Mouse (Mus musculus) thymus, adult 18-20 months (tissue): ENCODE data around the gene Ddx58.
A peak's percentile ranks its signal among the peaks of the same experiment; 100 is the strongest.

Experiments
- DNase-seq, 2 experiments: peaks; one replicate each; pipeline ENCODE4 v3.0.0; 2022; ENCODE audit warnings: mixed read lengths in 2 of 2

Gene Ddx58

DNA sequence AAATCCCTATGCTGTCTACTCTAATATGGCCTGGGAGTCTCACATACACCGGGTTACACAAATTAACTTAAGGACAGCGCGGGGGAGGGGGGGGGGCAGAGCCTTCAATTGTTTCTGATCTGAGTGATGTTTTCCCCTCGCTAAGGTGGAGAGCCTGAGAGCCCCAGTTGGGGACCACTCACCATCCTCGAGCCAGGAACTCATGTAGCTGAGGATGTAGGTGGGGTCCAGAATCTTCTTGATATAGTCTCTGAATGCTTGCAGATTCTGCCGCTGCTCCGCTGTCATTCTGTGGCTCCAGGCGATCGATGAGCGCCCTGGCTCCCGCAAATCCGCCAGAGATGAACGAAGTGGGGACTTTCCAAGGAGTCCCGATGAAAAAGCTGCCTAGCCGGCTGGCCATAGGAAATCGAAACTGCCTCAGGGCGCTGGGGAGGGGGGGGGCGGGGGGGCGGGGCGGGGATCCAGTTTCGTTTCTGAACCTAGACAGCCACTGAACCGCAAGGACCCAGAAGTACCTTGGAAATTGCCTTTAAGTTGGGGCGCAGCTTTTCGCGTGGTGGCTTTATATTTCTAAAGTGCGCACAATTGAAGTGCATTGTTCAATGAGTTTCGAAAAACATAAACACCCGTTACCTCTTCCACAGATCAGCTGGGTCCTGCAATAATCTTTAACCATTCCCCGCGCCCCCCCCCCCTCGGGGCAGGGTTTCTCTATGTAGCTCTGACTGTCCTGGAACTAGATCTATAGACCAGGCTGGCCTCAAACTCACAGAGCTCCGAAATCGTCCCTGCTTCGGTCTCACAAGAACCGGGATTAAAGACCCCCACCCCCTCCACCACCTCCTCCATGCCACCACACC, at the start of gene Ddx58:
TSS of gene Ddx58 (minus strand) at position 420 of the 863 bp plus-strand sequence.
- DNase-seq = peak in 1 of 2 experiments; percentile 16

DNA sequence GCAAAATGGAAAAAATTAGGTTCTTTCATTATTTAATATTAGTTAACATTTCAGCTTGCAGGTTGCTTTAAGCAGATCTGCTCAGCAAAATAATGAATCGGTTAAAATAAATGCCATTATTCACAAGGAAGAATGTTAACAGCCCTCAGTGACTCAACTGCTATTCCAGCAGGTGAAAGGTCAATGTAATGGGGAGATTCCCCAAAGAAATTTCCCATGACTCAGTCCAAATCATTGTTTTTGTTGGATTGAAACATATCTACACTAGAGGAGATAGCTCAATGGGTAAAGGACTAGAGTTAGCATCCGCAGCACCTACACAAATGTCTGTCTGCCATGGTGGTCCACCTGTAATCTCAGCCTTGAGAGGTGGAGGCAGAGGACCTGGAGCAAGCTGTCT, 49.4 kb upstream of the Ddx58 start:
- no peak for DNase-seq

DNA sequence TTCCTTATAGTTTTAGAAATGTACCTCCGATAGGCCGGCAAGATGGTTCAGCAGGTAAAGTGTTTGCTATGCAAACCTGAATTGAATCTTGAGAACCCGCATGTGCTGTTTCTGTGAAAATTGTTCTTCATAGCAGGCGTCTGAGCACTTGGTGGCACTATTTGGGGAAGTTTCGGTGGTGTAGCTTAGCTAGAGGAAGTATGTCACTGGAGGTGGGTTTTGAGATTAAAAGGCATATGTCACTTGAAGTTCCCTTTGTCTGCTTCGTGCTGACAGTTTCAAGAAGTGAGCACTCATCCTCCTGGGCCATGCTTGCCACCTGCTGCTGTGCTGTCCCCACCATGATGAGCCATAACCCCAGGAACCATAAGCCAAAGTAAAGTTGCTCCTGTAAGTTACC, 47.8 kb upstream of the Ddx58 start:
- no peak for DNase-seq

DNA sequence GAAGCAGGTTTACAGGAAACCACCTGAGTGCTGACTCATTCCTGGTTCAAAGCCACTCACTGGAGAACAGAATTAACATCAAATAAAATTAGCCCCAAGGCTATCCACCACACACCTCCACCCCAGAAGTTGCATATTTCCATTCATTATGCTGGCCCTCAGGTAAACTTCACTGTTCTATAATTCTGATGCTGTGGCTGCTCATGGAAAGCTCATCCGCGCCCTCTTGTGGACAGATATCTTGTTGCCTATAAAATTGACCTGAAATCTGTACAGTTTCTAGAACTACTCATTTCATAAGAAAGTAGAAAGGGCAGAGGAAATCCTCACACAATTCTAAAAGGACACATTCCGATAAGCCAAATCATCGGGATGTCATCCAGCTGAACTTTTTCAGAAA, 46.0 kb upstream of the Ddx58 start:
- DNase-seq = peak; percentile 13 to 37

DNA sequence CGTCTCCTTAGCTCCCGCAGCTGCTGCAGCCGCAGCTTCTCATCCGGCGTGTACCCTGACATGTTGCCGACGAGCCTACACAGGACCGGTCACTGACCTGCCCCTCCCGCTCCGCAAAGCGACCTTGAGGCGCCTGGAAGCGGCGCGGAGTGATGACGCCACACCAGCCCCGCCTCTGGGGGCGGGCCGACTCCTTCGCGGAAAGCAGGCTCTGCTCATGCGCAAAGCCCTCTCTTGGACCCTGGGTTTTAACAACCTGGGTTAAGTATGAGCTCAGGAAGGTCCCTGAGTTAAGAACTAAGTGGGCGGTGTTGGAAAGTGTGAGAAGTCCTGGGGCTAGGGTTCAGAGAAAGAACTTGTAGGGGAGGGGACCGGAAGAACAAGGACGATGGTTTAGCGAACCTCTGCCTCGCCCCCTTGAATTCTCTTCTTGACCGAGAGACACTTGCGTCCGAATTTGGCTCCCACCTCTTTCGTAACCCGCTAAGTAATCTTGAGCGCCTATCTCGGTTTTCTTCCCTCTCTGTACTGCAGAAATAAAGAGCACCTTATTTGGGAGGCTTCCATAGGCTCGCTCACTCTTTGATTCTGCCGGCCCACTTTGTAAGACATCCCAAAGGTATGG, 39.8 kb upstream of the Ddx58 start, which contains the start of gene Ndufb6:
TSS of gene Ndufb6 (minus strand) at position 146 of the 625 bp plus-strand sequence.
- peak; percentile 83 to 84 for DNase-seq

DNA sequence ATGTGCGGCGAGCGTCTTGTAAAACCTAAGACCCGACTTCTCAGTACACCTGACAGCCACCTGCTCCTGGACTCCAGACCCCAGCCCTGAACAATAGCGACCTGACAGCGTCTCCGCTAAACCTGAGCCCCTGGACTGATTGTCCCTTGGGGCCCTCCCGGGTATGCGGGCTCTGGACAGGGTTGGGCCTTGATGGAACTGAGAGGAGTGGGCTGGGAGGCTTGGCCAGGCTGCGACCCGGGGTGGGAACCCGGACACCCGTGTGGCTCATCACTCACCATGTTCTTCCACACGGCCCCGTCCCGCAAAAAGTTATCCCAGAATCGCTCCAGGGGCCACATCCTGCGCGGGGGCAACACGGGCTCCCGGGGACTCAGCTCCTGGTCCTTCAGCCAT, 39.2 kb upstream of the Ddx58 start:
- DNase-seq = no peak

DNA sequence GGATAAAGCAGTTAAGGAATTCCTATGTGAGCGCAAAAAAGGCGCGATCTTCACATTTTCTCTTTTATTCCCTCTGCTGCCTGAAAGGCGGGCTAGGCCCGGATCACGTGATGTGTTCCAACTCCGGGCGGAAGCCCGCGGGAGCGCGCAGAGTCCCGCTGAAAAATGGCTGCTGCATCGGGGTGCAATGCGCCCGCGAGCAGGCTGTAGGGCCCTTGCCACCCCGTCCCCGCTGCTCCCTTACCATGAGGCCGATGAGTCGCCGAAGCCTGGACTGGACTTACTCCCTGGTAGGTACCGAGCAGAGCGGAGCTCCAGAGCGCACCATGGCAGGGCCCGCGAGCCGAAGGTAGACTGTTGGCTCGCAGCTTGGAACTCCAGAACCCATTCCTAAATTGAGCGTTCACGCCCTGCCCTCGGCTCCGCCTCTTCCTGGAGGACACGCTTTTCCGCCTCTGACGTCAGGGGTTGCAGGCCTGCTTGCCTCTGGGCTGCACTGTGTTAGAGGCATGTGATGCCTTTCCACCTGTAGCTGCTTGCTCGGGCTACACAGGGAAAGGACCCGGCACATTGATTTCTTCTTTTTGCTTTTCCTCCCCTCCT, 29.9 kb upstream of the Ddx58 start, which contains the start of the genes Smim27 and Topors:
TSS of gene Smim27 (plus strand) at position 150 of the 603 bp plus-strand sequence.
TSS of gene Topors (minus strand) at position 421 of the 603 bp plus-strand sequence.
- DNase-seq = peak; percentile 92 to 94

DNA sequence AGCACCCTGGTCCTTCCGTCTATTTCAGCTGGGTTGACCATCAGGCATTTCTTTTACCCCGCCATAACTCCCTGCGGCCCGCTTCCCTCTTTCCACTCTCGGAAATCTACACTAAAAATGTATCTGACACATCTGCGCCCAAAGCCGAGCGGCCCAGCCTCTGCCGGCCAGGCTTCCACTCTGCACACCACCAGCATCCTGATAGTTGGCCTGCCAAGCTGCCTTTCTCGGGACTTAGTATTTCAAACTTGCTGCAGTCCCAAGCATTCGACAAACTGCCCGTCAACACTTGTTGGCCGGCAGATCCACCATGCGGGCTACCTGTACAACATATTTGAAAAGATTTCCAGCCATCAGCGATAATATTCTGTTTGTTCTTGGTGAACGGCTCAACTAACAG, 29.2 kb upstream of the Ddx58 start:
- no peak for DNase-seq

DNA sequence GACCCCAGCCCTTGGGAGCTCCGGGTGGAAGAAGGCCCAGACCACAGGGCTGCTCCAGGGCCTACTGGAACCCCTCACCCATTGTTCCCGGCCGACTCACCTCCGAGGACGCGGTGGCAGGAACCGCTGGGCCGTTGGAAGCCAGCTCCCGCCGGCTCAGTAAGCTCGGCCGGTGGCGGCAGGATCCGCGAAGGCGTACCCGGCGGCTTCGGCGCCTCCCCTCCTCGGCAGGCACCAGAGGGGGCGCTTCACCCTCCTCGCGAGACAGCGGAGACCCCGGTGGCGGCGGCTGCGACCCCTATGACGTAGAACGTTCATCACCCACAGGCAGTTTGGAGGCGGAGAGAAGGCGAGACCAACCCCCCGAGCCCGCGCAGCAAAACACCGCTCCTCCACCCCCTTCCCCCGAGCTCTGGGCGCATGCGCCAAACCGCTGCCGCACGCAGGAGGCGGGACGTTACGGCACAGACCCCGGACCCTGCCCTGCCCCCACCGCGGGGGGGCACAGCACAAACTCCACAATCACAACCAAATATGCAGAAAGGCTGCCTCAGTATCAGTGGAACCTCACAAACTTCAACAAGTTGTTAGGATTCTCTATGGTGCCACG, 28.7 kb upstream of the Ddx58 start:
- DNase-seq = peak; percentile 94

DNA sequence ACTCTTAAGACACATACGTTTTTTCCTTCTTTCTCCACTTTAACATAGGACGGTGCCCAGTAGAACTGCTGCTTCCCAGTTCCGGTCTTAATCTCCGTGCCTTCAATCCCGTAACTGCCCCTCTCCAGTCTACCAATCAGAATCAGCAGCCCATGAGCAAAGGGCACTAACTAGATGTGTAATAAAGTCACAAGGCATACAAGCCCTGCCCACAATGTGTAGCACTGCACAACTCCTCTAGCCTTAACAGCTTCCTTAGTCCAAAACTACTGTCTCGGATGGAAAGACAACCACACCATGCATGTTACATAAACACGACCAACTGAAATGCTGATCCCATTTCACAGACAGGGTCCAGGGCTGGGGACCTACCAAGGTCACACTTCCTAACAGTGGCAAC, 28.1 kb upstream of the Ddx58 start:
- DNase-seq = no peak

DNA sequence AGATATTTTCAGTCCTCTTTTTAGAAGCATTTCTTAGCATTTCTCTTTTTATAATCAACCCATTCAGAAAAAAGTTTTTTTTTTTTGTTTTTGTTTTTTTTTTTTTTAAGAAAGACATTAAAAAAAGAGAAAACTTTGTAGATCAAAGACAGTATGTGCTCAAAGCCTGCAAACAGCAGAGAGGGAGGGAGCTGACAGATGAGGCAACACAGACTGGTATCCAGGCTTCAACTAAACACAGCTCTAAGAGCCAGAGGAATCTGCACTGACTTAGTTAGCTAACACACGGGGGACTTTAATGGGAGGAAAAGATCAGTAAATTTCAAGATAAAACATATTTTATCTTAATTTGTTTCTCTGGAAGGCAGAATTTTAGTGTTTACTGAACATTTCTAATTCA, 24.7 kb upstream of the Ddx58 start:
- no peak for DNase-seq

DNA sequence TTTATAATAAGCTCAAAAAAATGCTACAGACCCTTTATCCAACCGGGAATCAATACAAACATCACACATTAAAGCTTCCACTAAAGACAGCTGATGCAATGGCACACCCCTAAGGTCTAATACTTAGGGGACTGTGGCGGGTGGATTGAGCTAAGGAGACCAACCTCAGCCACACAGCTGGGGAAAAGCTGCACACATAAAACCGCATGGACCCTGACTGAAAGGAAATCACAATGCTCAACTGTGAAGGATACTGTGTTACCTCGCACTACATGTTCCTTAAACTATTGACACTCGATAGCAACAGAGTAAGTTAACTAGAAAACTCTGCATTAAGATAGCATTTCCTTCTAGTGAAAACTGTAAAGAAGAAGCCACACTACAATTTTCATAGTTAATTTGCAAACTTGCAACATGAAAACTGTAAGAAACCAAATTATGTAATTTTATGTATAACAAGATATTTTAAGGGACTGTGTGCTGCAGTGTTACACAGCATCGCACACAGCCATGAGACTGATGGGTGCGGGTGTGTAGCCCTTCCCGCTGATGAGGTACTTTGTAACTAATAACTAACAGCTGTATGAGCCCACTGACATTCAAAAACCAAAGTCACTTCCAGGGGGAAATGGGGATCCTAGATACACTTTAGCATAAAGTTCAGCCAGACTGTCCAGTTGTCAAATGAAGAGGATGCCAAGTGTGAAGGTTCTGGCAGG, 14.9 kb upstream of the Ddx58 start:
- DNase-seq = no peak

DNA sequence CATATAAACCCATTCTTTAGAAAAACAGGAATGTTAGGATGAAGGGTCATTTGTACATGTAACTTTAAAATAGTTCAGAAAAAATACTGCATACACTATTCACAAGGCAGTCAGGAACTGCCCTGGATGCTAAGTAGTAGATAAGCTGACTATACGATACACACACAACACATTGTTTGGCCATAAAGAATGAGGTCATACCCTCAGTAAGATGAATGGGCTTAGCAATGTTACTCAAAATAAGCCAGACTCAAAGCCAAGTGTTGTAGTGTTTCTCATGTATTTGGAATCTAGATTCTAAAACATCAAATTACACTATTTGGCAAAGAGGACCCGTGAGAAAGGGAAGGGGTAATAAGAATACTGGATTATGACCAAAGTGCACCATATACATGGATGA, 14.1 kb upstream of the Ddx58 start:
- no peak for DNase-seq

DNA sequence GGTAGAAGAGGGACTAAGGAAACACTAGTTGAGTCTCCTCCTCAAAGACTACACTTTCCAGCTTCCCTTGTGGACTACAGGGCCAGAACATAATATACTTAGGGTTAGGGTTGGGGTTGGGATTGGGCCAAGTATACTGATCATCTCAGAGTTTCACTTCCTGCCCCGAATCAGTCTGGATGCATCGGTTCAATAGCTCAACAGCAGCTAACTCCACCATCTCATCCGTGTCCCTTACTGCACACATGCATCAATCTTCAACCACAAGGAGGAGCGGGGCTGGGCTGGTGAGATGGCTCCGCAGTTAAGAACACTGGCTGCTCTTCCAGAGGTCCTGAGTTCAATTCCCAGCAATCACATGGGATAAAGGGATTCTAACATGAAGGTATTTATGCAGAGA, 11.4 kb upstream of the Ddx58 start:
- DNase-seq = no peak

DNA sequence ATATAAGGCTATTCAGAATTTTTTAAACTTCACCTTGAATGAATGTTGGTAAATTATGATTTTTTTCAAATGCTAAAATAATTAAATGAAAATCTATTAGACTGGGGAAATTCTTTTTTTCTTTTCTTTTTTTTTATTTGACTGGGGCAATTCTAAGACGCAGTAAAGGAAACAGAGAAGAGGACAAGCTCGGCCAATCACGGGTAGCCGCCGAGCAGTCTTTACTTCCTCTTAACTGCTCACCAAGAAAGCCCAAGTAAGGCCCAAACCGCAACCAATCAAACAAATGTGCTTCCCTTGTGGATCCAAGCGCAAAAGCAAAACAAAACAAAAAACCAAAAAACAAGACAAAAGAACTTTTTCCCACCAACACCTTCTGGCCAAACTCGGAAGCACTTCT, 4.4 kb upstream of the Ddx58 start:
- DNase-seq = no peak

DNA sequence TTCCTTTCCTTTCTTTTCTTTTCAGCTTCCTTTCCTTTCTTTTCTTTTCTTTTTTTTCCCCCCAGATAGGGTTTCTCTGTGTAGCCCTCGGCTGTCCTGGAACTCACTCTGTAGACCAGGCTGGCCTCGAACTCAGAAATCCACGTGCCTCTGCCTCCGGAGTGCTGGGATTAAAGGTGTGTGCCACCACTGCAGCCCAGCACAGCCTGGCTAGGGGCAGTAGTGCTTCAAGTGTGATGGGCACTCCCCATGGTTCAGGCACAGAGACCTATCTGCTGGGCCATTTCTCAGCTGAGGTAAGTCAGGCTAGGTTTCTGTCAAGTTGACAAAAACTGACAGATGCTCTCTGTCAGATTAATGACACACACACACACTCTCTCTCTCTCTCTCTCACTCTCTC, 3.4 kb upstream of the Ddx58 start:
- DNase-seq = no peak

DNA sequence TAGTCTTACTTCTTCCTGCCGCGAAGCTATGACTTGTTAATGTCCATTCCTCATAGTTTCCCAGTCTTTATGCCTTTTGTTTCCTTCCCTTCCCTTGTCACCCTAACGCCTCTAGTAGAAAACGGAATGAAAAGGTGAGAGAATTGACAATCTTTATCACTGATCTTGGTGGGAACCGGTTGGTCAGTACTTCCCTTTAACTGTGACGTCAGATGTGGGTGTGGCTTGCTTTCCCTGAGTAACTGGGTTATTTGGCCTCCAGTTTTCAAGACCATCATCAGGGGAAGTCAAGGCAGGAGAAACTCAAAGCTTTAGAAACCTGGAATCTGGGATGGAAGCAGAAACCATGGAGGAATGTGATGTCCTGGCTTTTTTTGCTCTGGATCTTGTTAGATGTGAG, 2.3 kb upstream of the Ddx58 start:
- DNase-seq = no peak

DNA sequence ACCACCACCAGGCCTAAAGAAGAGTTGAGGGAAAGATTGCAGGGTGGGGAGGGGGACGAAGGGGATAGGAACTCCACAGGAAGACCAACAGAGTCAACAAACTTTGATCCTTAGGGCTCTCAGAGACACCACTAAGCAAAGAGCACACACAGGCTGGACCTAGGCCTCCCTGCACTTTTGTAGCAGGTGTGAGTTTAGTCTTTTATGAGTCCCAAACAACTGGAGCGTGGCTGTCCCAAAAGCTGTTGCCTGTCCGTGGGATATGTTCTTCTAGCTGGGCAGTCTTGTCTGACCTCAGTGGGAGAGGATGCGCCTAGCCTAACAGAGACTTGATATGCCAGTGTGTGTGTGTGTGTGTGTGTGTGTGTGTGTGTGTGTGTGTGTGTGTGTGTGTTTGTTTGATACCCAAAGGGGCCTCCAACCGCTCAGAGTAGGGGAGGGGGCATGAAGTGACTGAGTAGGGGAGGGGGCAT, 680 bp upstream of the Ddx58 start:
- DNase-seq = no peak

DNA sequence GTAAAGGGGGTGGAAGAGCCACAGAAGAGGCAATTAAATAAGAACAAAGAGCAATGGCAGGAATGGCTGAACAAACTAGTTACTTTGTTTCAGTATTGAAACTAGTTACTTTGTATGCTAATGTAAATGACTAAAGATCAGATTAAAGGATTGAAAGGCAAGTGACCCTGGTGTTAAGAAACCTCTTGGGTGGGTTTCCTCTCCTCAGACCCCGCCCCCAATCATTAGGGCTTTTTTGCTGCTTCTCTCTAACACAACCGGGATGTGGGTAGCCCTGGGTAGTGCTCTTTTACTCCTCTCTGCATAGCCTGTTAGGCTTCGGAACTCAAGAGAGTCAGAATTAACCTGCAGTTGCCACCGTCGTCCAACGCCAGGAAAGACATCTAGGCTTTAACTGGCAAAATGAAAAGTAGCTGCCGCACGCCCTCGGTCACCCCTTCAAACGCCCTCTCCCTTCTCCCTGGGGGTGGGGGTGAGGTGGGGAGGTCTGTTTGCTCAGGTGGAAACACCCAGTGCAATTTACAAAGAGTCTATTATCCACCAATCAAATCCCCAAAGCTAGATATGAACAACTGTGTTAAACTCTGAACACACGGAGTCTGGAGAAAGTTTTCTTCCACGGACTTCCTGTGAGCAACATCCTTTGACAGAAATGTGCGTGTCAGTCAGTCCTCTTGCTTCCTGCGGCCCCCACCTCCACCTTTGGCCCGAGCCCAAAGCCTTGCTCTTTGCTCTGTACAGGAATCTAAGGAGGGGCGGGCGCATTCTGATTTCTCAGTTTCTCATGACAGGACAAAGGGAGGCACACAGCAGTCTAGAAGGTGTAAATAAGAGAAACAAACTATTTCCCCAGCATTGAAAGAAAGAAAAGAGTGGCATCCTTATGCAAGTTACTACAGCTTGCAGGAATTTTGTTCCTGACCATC, 882 bp downstream of the Ddx58 start:
- DNase-seq = peak; percentile 36 to 61

DNA sequence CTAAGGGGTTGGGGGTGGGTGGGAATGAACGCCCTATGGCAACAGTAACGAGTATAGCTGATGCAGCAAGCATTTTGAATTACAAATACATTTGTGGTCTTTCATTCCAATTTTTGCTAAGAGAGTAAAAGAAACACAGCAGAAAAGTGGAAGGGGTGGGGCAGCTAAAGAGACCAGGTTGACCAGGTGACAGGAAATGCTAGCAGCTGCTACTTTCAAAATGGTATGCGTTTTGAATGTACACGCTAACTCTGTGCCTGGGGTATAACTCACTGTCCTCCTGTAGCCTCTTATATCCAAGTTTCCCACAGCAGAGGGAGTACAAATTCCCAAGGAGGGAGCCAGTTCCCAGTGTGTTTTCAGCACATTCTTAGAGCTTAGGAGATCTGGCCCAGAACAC, 2.8 kb downstream of the Ddx58 start:
- DNase-seq = no peak

DNA sequence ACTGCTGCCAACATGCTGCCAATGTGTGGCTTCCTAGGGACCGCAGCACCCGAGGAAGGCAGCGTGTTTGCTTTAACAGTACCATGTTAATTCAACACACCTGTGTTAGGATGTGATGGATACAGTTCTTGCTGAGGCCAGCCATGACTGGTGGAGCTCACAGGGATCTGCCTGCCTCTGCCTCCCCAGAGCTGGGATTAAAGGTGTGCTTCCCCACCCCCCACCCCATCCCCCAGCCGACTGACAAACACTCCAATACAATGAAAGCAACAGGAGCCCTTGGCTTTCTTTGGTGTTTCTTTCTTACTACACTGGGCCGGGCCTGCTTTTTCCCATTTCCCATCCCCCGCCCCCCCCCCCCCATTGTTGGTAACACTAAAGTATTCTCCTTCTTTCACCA, 5.4 kb downstream of the Ddx58 start:
- no peak for DNase-seq
